Comparison of ENCODE assay signal across 8 mouse cellular contexts in genomic region chr12:54187812-54188600, GRCm38 (mm10). TPM values are rescaled to one million over a fixed set of nuclear protein-coding genes. Genes with fewer than 3 reads are reported as not detected.
DNase-seq lines count a peak whose midpoint lies in the region; ATAC-seq and TF ChIP-seq lines count a peak whose summit lies in the region.

No protein-coding gene starts in this region.

- no peak for TF ChIP-seq POLR2A in heart, adult 2 months (IDR thresholded peaks at IDR 0.05; ENCODE audit: insufficient read depth, low read depth, low read length)

- no peak overlapping the region for H3K4me3 ChIP-seq in hindbrain, embryonic 10.5 days
- H3K4me3 ChIP-seq in hindbrain, embryonic 14.5 days (replicated peaks; ENCODE audit: low read length), result no peak overlapping the region
- no peak overlapping the region for H3K4me3 ChIP-seq in heart, adult 2 months
- no peak overlapping the region for H3K4me3 ChIP-seq in kidney, embryonic 15.5 days (replicated peaks)

- H3K36me3 ChIP-seq in hindbrain, embryonic 10.5 days, result peaks cover 7% of the 10 kb centered on the region; the same call in 1 of the 2 replicates
- H3K36me3 ChIP-seq in hindbrain, embryonic 14.5 days (replicated peaks; ENCODE audit: control insufficient read depth, insufficient read depth), result 0 out of 2 replicates have a peak, but pooled peaks cover 3% of the 10 kb centered on the region
- H3K36me3 ChIP-seq in heart, adult 2 months (ENCODE audit: control insufficient read depth, insufficient read depth, low read length), result no peaks in the 10 kb centered on the region
- H3K36me3 ChIP-seq in kidney, embryonic 15.5 days, result no peaks in the 10 kb centered on the region

- TF ChIP-seq EP300 in heart, adult 2 months (IDR thresholded peaks at IDR 0.05; ENCODE audit: insufficient read depth, low read depth, low read length), result no peak

- H3K4me1 ChIP-seq in hindbrain, embryonic 10.5 days (replicated peaks), result peaks cover 42% of the 10 kb centered on the region
- H3K4me1 ChIP-seq in hindbrain, embryonic 14.5 days (replicated peaks; ENCODE audit: control insufficient read depth, insufficient read depth, low read length), result peaks cover 21% of the 10 kb centered on the region
- peaks cover 17% of the 10 kb centered on the region for H3K4me1 ChIP-seq in heart, adult 2 months (ENCODE audit: control insufficient read depth, insufficient read depth, low read length)
- H3K4me1 ChIP-seq in kidney, embryonic 15.5 days, result peaks cover 44% of the 10 kb centered on the region

- intact Hi-C loops in heart, adult 2 months (cut with DNase I), result no loop called here

- no peaks in the 10 kb centered on the region for H3K9me3 ChIP-seq in hindbrain, embryonic 10.5 days
- no peaks in the 10 kb centered on the region for H3K9me3 ChIP-seq in hindbrain, embryonic 14.5 days (ENCODE audit: control insufficient read depth, low read length)
- H3K9me3 ChIP-seq in kidney, embryonic 15.5 days (replicated peaks), result no peaks in the 10 kb centered on the region

- no peak for DNase-seq in hindbrain, embryonic 10.5 days (ENCODE audit: low spot score)
- DNase-seq in hindbrain, embryonic 14.5 days (ENCODE audit: low spot score), result no peak
- peak; percentile 50 to 75 for DNase-seq in heart, adult 2 months
- DNase-seq in skeletal muscle tissue, adult 2 months (ENCODE audit: low read depth, low spot score), result peak; percentile 18
- DNase-seq in left cerebral cortex, adult 18-20 months (ENCODE audit: low spot score in 2 of 2), result no peak
- DNase-seq in right cerebral cortex, postnatal 25 days, result no peak
- no peak for DNase-seq in cerebellum, adult 9-11 months

- no peak for ATAC-seq in hindbrain, embryonic 14.5 days (ENCODE audit: low FRiP score)
- peak; percentile 10; the same call in 1 of the 2 replicates for ATAC-seq in kidney, embryonic 15.5 days (replicated peaks; ENCODE audit: low FRiP score)

- 78% methylated on average over 17 of the region's 17 CpGs for WGBS in hindbrain, embryonic 10.5 days
- WGBS in hindbrain, embryonic 14.5 days, result 79% methylated on average over 17 of the region's 17 CpGs
- WGBS in heart, adult 2 months, result 40% methylated on average over 17 of the region's 17 CpGs
- 68% methylated on average over 17 of the region's 17 CpGs for WGBS in kidney, embryonic 15.5 days

- no peak overlapping the region for H3K9ac ChIP-seq in hindbrain, embryonic 14.5 days
- no peak overlapping the region for H3K9ac ChIP-seq in heart, adult 2 months (ENCODE audit: low read depth, low read length)
- no peak overlapping the region for H3K9ac ChIP-seq in kidney, embryonic 15.5 days

- no peak for TF ChIP-seq CTCF in heart, adult 2 months (IDR thresholded peaks at IDR 0.05)

- H3K27me3 ChIP-seq in hindbrain, embryonic 10.5 days (ENCODE audit: insufficient read depth, poor library complexity, severe bottlenecking), result peaks cover 3% of the 10 kb centered on the region; the same call in 1 of the 2 replicates
- no peaks in the 10 kb centered on the region for H3K27me3 ChIP-seq in hindbrain, embryonic 14.5 days (ENCODE audit: control insufficient read depth, insufficient read depth, low read length)
- no peaks in the 10 kb centered on the region for H3K27me3 ChIP-seq in heart, adult 2 months (ENCODE audit: control insufficient read depth, insufficient read depth, low read length)
- peaks cover 41% of the 10 kb centered on the region for H3K27me3 ChIP-seq in kidney, embryonic 15.5 days

- no peak overlapping the region for H3K4me2 ChIP-seq in hindbrain, embryonic 14.5 days (replicated peaks)
- H3K4me2 ChIP-seq in kidney, embryonic 15.5 days, result no peak overlapping the region

- H3K79me2 ChIP-seq in heart, adult 2 months (replicated peaks; ENCODE audit: control insufficient read depth, insufficient read depth, low read length), result no peaks in the 10 kb centered on the region

- peak overlapping the region; percentile 64; the same call in 1 of the 2 replicates for H3K27ac ChIP-seq in hindbrain, embryonic 10.5 days
- H3K27ac ChIP-seq in hindbrain, embryonic 14.5 days, result no peak overlapping the region
- H3K27ac ChIP-seq in heart, adult 2 months, result peak overlapping the region; percentile 38
- peak overlapping the region; percentile 70 for H3K27ac ChIP-seq in kidney, embryonic 15.5 days

RNA-seq across cellular contexts. Expression of gene Egln3, which starts 15.7 kb away (rescaled TPM):
- 4.6 and 5.9 TPM in 2 replicates for polyA plus RNA-seq in hindbrain, embryonic 10.5 days (2016; fragmentation: Nextera tagmentation; extraction: Ambion mirVana)
- 6.5 and 6.9 TPM in 2 replicates for polyA plus RNA-seq in hindbrain, embryonic 14.5 days (2014; fragmentation: Nextera tagmentation; extraction: Ambion mirVana)
- total RNA-seq in heart, adult 2 months (2021), result 10 to 100 TPM; 76.3 to 94.5 TPM
- 27.8 and 76.1 TPM in 2 replicates for polyA plus RNA-seq in heart, adult 2 months (2012; rRNA removed)
- 14.3 and 15.3 TPM in 2 replicates for polyA plus RNA-seq in kidney, embryonic 15.5 days (2015; fragmentation: Nextera tagmentation; extraction: Ambion mirVana)
- total RNA-seq in left cerebral cortex, adult 18-20 months (2021), result 10 to 100 TPM; 10.2 to 11.2 TPM

Comparison
In these comparisons a context has a peak if more than half of its experiments do, and no peak if none do; other contexts are left out.
1. DNase-seq: peak in heart, adult 2 months (2 of 2) and skeletal muscle tissue, adult 2 months (single experiment); none in hindbrain, embryonic 10.5 days (single experiment), hindbrain, embryonic 14.5 days (single experiment), left cerebral cortex, adult 18-20 months (0 of 2), right cerebral cortex, postnatal 25 days (single experiment) and cerebellum, adult 9-11 months (single experiment).